Mouse (Mus musculus): ENCODE results near the gene Ccdc42.

DNA sequence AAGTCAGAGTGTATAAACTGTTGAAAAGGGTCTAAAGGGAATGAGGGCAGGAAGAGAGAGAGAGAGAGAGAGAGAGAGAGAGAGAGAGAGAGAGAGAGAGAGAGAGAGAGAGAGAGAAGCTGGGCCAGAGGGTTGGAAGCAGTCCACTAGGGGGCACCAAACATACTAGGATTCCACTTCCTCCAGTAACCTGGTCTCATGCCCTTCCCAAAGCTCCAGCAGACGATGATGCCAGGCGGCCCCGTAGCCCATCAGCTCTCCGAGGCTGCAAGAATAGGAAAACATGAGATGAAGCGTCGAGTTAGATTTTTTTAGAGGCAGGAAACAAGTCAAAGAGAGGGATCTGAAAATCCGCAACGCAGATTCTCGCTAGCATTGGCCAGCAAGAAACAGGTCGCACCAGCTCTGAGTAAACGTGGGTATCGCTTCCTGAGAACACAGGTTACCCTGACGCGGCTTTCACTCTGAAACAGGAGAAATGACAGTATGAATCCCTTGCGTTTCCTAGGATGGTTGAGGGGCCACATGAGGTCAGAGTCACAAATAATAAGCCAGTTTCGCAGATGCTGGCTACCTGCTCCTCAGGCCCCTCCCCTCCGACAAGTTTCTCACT lies 20.3 kb upstream of the Ccdc42 start:
- TF ChIP-seq CTCF (conservative IDR thresholded peaks at IDR 0.05; ENCODE audit: low read length) (peak; percentile 37), NANOG (IDR thresholded peaks at IDR 0.05; ENCODE audit: borderline replicate concordance, low read length) (no peak), POU5F1 (IDR thresholded peaks at IDR 0.05; ENCODE audit: borderline replicate concordance, low read length) (no peak)

All from E14TG2a.4 (cell line).